Mouse (Mus musculus): ENCODE data around the gene Ptprm. TPM values are rescaled to one million over a fixed set of nuclear protein-coding genes. Genes with fewer than 3 reads are reported as not detected.
A peak's percentile ranks its signal among the peaks of the same experiment; 100 is the strongest.

Ptprm gene
- total RNA-seq, 2 experiments from 2014 or later: 29.3 to 34.4 TPM

GRCm38 (mm10) chr17:67138981-67139380 lies 215.3 kb downstream of the Ptprm start:
- no peak for DNase-seq

- DNase-seq: no peak
Measured at GRCm38 (mm10) chr17:67136876-67137275, 217.4 kb downstream of the Ptprm start.

- no peak for DNase-seq
Measured at GRCm38 (mm10) chr17:67136421-67136820, 217.8 kb downstream of the Ptprm start.

GRCm38 (mm10) chr17:67134235-67134634 lies 220.0 kb downstream of the Ptprm start:
- no peak for DNase-seq

- DNase-seq: peak; percentile 36 to 66
Measured at GRCm38 (mm10) chr17:67133440-67134103, 220.7 kb downstream of the Ptprm start.

- no peak for DNase-seq
Measured at GRCm38 (mm10) chr17:67133026-67133425, 221.2 kb downstream of the Ptprm start.

- DNase-seq: no peak
Measured at GRCm38 (mm10) chr17:67127530-67127929, 226.7 kb downstream of the Ptprm start.

GRCm38 (mm10) chr17:67125596-67125995 lies 228.7 kb downstream of the Ptprm start:
- no peak for DNase-seq

- DNase-seq: peak; percentile 13 to 31
Measured at GRCm38 (mm10) chr17:67124294-67124693, 230.0 kb downstream of the Ptprm start.

GRCm38 (mm10) chr17:67123722-67124121 lies 230.5 kb downstream of the Ptprm start:
- DNase-seq: no peak

- DNase-seq: no peak
Measured at GRCm38 (mm10) chr17:67120863-67121262, 233.4 kb downstream of the Ptprm start.

- peak; percentile 48 to 55 for DNase-seq
Measured at GRCm38 (mm10) chr17:67118676-67119340, 235.4 kb downstream of the Ptprm start.

- peak; percentile 37 to 47 for DNase-seq
Measured at GRCm38 (mm10) chr17:67114842-67115241, 239.4 kb downstream of the Ptprm start.

- DNase-seq: no peak
Measured at GRCm38 (mm10) chr17:67112679-67113078, 241.6 kb downstream of the Ptprm start.

- DNase-seq: no peak
Measured at GRCm38 (mm10) chr17:67106176-67106575, 248.1 kb downstream of the Ptprm start.

- DNase-seq: peak in 1 of 2 experiments; percentile 58
Measured at GRCm38 (mm10) chr17:67102051-67102450, 252.2 kb downstream of the Ptprm start.

- no peak for DNase-seq
Measured at GRCm38 (mm10) chr17:67090997-67091396, 263.3 kb downstream of the Ptprm start.

- no peak for DNase-seq
Measured at GRCm38 (mm10) chr17:67090153-67090552, 264.1 kb downstream of the Ptprm start.

GRCm38 (mm10) chr17:67089611-67090010 lies 264.6 kb downstream of the Ptprm start:
- no peak for DNase-seq

- DNase-seq: peak in 1 of 2 experiments; percentile 15
Measured at GRCm38 (mm10) chr17:67087585-67087984, 266.7 kb downstream of the Ptprm start.

- DNase-seq: no peak
Measured at GRCm38 (mm10) chr17:67086811-67087210, 267.4 kb downstream of the Ptprm start.

GRCm38 (mm10) chr17:67084501-67084900 lies 269.8 kb downstream of the Ptprm start:
- no peak for DNase-seq

GRCm38 (mm10) chr17:67084093-67084492 lies 270.2 kb downstream of the Ptprm start:
- peak in 1 of 2 experiments; percentile 16 for DNase-seq

GRCm38 (mm10) chr17:67079570-67079969 lies 274.7 kb downstream of the Ptprm start:
- no peak for DNase-seq

Measured in adrenal gland, postnatal 36 days (tissue).